In the genomic region with DNA sequence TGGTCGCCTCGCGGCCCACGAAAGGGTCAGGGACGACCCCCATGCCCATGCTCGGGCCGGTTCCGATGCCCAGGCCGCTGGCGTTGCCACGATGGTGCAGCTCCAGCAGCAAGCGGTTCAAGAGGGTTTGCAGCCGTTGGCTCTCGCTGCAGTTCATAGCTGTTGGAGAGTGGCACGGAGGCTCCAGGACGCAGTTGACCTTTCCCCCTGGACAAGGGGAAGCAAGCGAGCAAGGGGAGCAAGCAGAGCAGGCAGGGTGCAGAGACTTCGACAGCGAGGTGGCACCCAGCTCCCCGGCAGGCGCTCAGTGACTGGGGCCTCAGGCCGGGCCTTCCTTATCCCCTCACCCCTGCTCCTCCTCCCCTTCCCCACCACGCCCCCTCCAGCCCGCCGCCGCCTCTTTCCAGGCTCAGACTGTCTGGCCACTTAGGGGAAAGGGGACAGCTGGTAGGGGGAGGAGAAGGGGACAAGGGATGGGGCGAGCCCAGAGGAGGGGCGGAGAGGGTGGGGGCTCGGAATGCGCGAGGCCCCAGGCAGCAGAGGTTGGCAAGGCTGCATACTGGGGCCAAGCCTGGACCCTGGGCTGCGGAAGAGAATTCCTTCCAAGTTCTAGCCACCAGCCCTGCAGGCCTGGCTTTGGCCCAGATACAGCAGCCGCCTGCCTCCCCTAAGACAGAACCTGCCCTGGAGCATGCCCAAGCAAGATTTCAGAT, we compare ENCODE assay signal across 7 mouse cellular contexts. TPM values are rescaled to one million over a fixed set of nuclear protein-coding genes. Genes with fewer than 3 reads are reported as not detected.
DNase-seq lines count a peak whose midpoint lies in the region; ATAC-seq and TF ChIP-seq lines count a peak whose summit lies in the region.

A gene (minus strand): TSS at position 426 of the 713 bp plus-strand sequence.

- no peaks in the 10 kb centered on the region for H3K27me3 ChIP-seq in lung, embryonic 14.5 days (ENCODE audit: insufficient read depth, low read length)
- peaks cover 35% of the 10 kb centered on the region for H3K27me3 ChIP-seq in embryonic facial prominence, embryonic 15.5 days
- H3K27me3 ChIP-seq in intestine, embryonic 15.5 days (replicated peaks), result peaks cover 10% of the 10 kb centered on the region
- peaks cover 8% of the 10 kb centered on the region; the same call in 1 of the 2 replicates for H3K27me3 ChIP-seq in midbrain, postnatal 0 days (ENCODE audit: insufficient read depth, low read length)

- no peaks in the 10 kb centered on the region for H3K9me3 ChIP-seq in lung, embryonic 14.5 days (ENCODE audit: low read depth, low read length)
- H3K9me3 ChIP-seq in embryonic facial prominence, embryonic 15.5 days (replicated peaks), result no peaks in the 10 kb centered on the region
- H3K9me3 ChIP-seq in intestine, embryonic 15.5 days, result no peaks in the 10 kb centered on the region
- no peaks in the 10 kb centered on the region for H3K9me3 ChIP-seq in midbrain, postnatal 0 days (ENCODE audit: low read length)

- ATAC-seq in lung, embryonic 14.5 days (ENCODE audit: insufficient read depth), result peak; percentile 92
- ATAC-seq in embryonic facial prominence, embryonic 15.5 days (ENCODE audit: insufficient number of reproducible peaks, low FRiP score, low TSS enrichment, low read depth), result peak; percentile 79
- ATAC-seq in intestine, embryonic 15.5 days, result peak; percentile 73
- ATAC-seq in midbrain, postnatal 0 days (ENCODE audit: low FRiP score), result peak; percentile 76

- H3K4me3 ChIP-seq in lung, embryonic 14.5 days (ENCODE audit: low read depth, low read length), result peak within 1 kb of the TSS; percentile 23
- peak within 1 kb of the TSS; percentile 26 for H3K4me3 ChIP-seq in embryonic facial prominence, embryonic 15.5 days (replicated peaks)
- H3K4me3 ChIP-seq in intestine, embryonic 15.5 days (replicated peaks), result peak within 1 kb of the TSS; percentile 29
- H3K4me3 ChIP-seq in midbrain, postnatal 0 days (ENCODE audit: low read depth, low read length), result no peak within 1 kb of the TSS

- H3K4me2 ChIP-seq in lung, embryonic 14.5 days, result peak within 1 kb of the TSS; percentile 61
- peak within 1 kb of the TSS; percentile 44 for H3K4me2 ChIP-seq in embryonic facial prominence, embryonic 15.5 days (replicated peaks)
- H3K4me2 ChIP-seq in intestine, embryonic 15.5 days (replicated peaks), result peak within 1 kb of the TSS; percentile 57
- peak within 1 kb of the TSS; percentile 26 for H3K4me2 ChIP-seq in midbrain, postnatal 0 days (ENCODE audit: low read depth, low read length, poor library complexity, severe bottlenecking)

- WGBS in lung, embryonic 14.5 days, result 15% methylated on average over 33 of the region's 33 CpGs
- 30% methylated on average over 28 of the region's 33 CpGs for WGBS in embryonic facial prominence, embryonic 15.5 days
- WGBS in intestine, embryonic 15.5 days, result 46% methylated on average over 28 of the region's 33 CpGs
- 31% methylated on average over 17 of the region's 33 CpGs for WGBS in midbrain, postnatal 0 days

- H3K36me3 ChIP-seq in lung, embryonic 14.5 days (ENCODE audit: insufficient read depth), result no peaks in the 10 kb centered on the region
- no peaks in the 10 kb centered on the region for H3K36me3 ChIP-seq in embryonic facial prominence, embryonic 15.5 days
- H3K36me3 ChIP-seq in intestine, embryonic 15.5 days, result no peaks in the 10 kb centered on the region
- H3K36me3 ChIP-seq in midbrain, postnatal 0 days (ENCODE audit: insufficient read depth, low read length), result no peaks in the 10 kb centered on the region

- no peaks in the 10 kb centered on the region for H3K4me1 ChIP-seq in lung, embryonic 14.5 days (ENCODE audit: insufficient read depth)
- peaks cover 9% of the 10 kb centered on the region for H3K4me1 ChIP-seq in embryonic facial prominence, embryonic 15.5 days
- H3K4me1 ChIP-seq in intestine, embryonic 15.5 days (replicated peaks), result peaks cover 3% of the 10 kb centered on the region; the same call in 1 of the 2 replicates
- no peaks in the 10 kb centered on the region for H3K4me1 ChIP-seq in midbrain, postnatal 0 days (ENCODE audit: insufficient read depth, low read length)

- no peak within 1 kb of the TSS for H3K27ac ChIP-seq in lung, embryonic 14.5 days (ENCODE audit: low read depth)
- H3K27ac ChIP-seq in embryonic facial prominence, embryonic 15.5 days (replicated peaks), result no peak within 1 kb of the TSS
- no peak within 1 kb of the TSS for H3K27ac ChIP-seq in intestine, embryonic 15.5 days
- H3K27ac ChIP-seq in midbrain, postnatal 0 days (ENCODE audit: low read depth, low read length), result no peak within 1 kb of the TSS

- peak within 1 kb of the TSS; percentile 38 for H3K9ac ChIP-seq in lung, embryonic 14.5 days
- H3K9ac ChIP-seq in embryonic facial prominence, embryonic 15.5 days, result 0 out of 2 replicates have a peak within 1 kb of the TSS, but pooled peaks have one; percentile 6
- H3K9ac ChIP-seq in intestine, embryonic 15.5 days, result no peak within 1 kb of the TSS
- H3K9ac ChIP-seq in midbrain, postnatal 0 days (replicated peaks; ENCODE audit: low read length, poor library complexity, severe bottlenecking), result no peak within 1 kb of the TSS

- no peak for TF ChIP-seq CTCF in lung, embryonic 14.5 days (IDR thresholded peaks at IDR 0.05; ENCODE audit: low read depth)
- TF ChIP-seq CTCF in midbrain, postnatal 0 days (IDR thresholded peaks at IDR 0.05), result no peak

- DNase-seq in lung, embryonic 14.5 days, result peak; percentile 39
- DNase-seq in lung, postnatal 36 days, result no peak
- DNase-seq in midbrain, postnatal 0 days (ENCODE audit: low spot score), result peak; percentile 58
- DNase-seq in adrenal gland, postnatal 10 days, result no peak
- no peak for DNase-seq in right cerebral cortex, postnatal 25 days

RNA-seq across cellular contexts. Expression of the gene that starts here (rescaled TPM):
- 29.4 and 29.6 TPM in 2 replicates for polyA plus RNA-seq in lung, embryonic 14.5 days (2014; fragmentation: Nextera tagmentation; extraction: Ambion mirVana)
- polyA plus RNA-seq in embryonic facial prominence, embryonic 15.5 days (2015; fragmentation: Nextera tagmentation; extraction: Ambion mirVana), result 28.2 and 30.7 TPM in 2 replicates
- polyA plus RNA-seq in intestine, embryonic 15.5 days (2015; fragmentation: Nextera tagmentation; extraction: Ambion mirVana), result 30.2 and 35.5 TPM in 2 replicates
- 43.4 and 55.7 TPM in 2 replicates for total RNA-seq in midbrain, postnatal 0 days (2014; rRNA removed)
- 39.5 and 40.6 TPM in 2 replicates for polyA plus RNA-seq in midbrain, postnatal 0 days (2015; fragmentation: Nextera tagmentation; extraction: Ambion mirVana)
- total RNA-seq in adrenal gland, postnatal 10 days (2021), result 1 to 10 TPM; 2.4 to 6.5 TPM

Comparison
In these comparisons a context has a peak if more than half of its experiments do, and no peak if none do; other contexts are left out.
1. DNase-seq: peak in lung, embryonic 14.5 days (single experiment) and midbrain, postnatal 0 days (single experiment); none in lung, postnatal 36 days (single experiment), adrenal gland, postnatal 10 days (single experiment) and right cerebral cortex, postnatal 25 days (single experiment).
2. H3K9ac ChIP-seq: peak in lung, embryonic 14.5 days (single experiment) and embryonic facial prominence, embryonic 15.5 days (single experiment); none in intestine, embryonic 15.5 days (single experiment) and midbrain, postnatal 0 days (single experiment).
3. Peak in every context shown above with its lines, with median percentiles within 50 percentile points of each other: ATAC-seq and H3K4me2 ChIP-seq.